Comparison of ENCODE assay signal across 28 mouse cellular contexts in genomic region chrX:70931944-70932343, GRCm38 (mm10).
DNase-seq lines count a peak whose midpoint lies in the region; ATAC-seq lines count a peak whose summit lies in the region.
"Had no signal": no experiment of that assay in that cellular context is flagged by ENCODE, and none has a peak within 500 bp of the region (broad histone marks: within the 10 kb centered on the region; RNA-seq: fewer than 3 reads in every experiment).

No protein-coding gene starts in this region.

- ATAC-seq in intestine, embryonic 16.5 days: peak; percentile 89
- ATAC-seq: CD4-positive, CD25-positive, alpha-beta regulatory T cell, adult 4 months; forebrain, embryonic 14.5 days; forebrain, embryonic 16.5 days; Patski had no signal

- H3K4me3 ChIP-seq in intestine, embryonic 16.5 days (ENCODE audit: low read length): no peak overlapping the region
- H3K4me3 ChIP-seq: embryonic facial prominence, embryonic 13.5 days; embryonic facial prominence, embryonic 15.5 days; erythroblast, embryonic 14.5 days; forebrain, embryonic 10.5 days; forebrain, embryonic 12.5 days had no signal

- WGBS in intestine, embryonic 16.5 days: 44% methylated on average over 2 of the region's 2 CpGs
- 17% methylated on average over 2 of the region's 2 CpGs for WGBS in large intestine, adult 2 months

- H3K9me3 ChIP-seq in intestine, embryonic 16.5 days (ENCODE audit: control insufficient read depth, low read length): no peaks in the 10 kb centered on the region
- H3K9me3 ChIP-seq: embryonic facial prominence, embryonic 13.5 days; embryonic facial prominence, embryonic 15.5 days; forebrain, embryonic 10.5 days; forebrain, embryonic 12.5 days; G1E had no signal

- H3K9ac ChIP-seq in intestine, embryonic 16.5 days (ENCODE audit: low read depth, low read length): no peak overlapping the region
- H3K9ac ChIP-seq: embryonic facial prominence, embryonic 13.5 days; embryonic facial prominence, embryonic 15.5 days; forebrain, embryonic 12.5 days had no signal

- H3K27ac ChIP-seq in intestine, embryonic 16.5 days (ENCODE audit: low read length): no peak overlapping the region
- H3K27ac ChIP-seq: embryonic facial prominence, embryonic 13.5 days; embryonic facial prominence, embryonic 15.5 days; forebrain, embryonic 10.5 days; forebrain, embryonic 12.5 days had no signal

- no peak overlapping the region for H3K4me2 ChIP-seq in intestine, embryonic 16.5 days (ENCODE audit: low read depth, low read length)
- H3K4me2 ChIP-seq: embryonic facial prominence, embryonic 13.5 days; embryonic facial prominence, embryonic 15.5 days; forebrain, embryonic 12.5 days had no signal

- peak; percentile 1 for DNase-seq in ZHBTc4 (ENCODE audit: low read depth, low spot score)
- DNase-seq in large intestine, adult 2 months (ENCODE audit: low read depth, low spot score): peak; percentile 10
- no peak for DNase-seq in yolk sac, embryonic 10.5 days (ENCODE audit: low spot score)
- no peak for DNase-seq in frontal cortex, postnatal 10 days (ENCODE audit: low spot score in 2 of 2)
- DNase-seq in frontal cortex, postnatal 25 days (ENCODE audit: low spot score in 2 of 2): no peak
- DNase-seq: adrenal gland, adult 2 months; adrenal gland, postnatal 10 days; adrenal gland, postnatal 25 days; B cell, adult 2 months; cerebellum, adult 11 months; cerebellum, adult 18-20 months; cerebellum, adult 8-10 months; cerebellum, adult 9-11 months; cerebellum, postnatal 14 days; cerebellum, postnatal 36 days; embryo, embryonic 11 days had no signal

- H3K4me1 ChIP-seq in intestine, embryonic 16.5 days (ENCODE audit: control insufficient read depth, insufficient read depth, low read length): no peaks in the 10 kb centered on the region
- H3K4me1 ChIP-seq: embryonic facial prominence, embryonic 13.5 days; embryonic facial prominence, embryonic 15.5 days; forebrain, embryonic 10.5 days; forebrain, embryonic 12.5 days had no signal

- H3K36me3 ChIP-seq in intestine, embryonic 16.5 days (ENCODE audit: control insufficient read depth, insufficient read depth, low read length): no peaks in the 10 kb centered on the region
- H3K36me3 ChIP-seq: embryonic facial prominence, embryonic 13.5 days; embryonic facial prominence, embryonic 15.5 days; forebrain, embryonic 10.5 days; forebrain, embryonic 12.5 days; G1E had no signal

- H3K27me3 ChIP-seq in intestine, embryonic 16.5 days (replicated peaks; ENCODE audit: control insufficient read depth, insufficient read depth, low read length): no peaks in the 10 kb centered on the region
- H3K27me3 ChIP-seq: CH12.LX; embryonic facial prominence, embryonic 13.5 days; embryonic facial prominence, embryonic 15.5 days; forebrain, embryonic 12.5 days had no signal

Comparison
In these comparisons a context has a peak if more than half of its experiments do, and no peak if none do; other contexts are left out.
1. DNase-seq: peak in ZHBTc4 (single experiment) and large intestine, adult 2 months (single experiment); none in yolk sac, embryonic 10.5 days (single experiment), frontal cortex, postnatal 10 days (0 of 2) and frontal cortex, postnatal 25 days (0 of 2).